Mouse (Mus musculus) urinary bladder, postnatal 14 days (tissue): ENCODE data around the gene Asap2.

Experiments used
- DNase-seq: peaks from one replicate; pipeline ENCODE4 v3.0.0; 2021; ENCODE audit warnings: low spot score

Gene Asap2

GRCm38 (mm10) chr12:21316869-21317265 lies 326.6 kb downstream of the Asap2 start:
- DNase-seq = peak; percentile 40

GRCm38 (mm10) chr12:21318143-21318895 lies 328.1 kb downstream of the Asap2 start:
- DNase-seq = peak; percentile 73
